In the genomic region with DNA sequence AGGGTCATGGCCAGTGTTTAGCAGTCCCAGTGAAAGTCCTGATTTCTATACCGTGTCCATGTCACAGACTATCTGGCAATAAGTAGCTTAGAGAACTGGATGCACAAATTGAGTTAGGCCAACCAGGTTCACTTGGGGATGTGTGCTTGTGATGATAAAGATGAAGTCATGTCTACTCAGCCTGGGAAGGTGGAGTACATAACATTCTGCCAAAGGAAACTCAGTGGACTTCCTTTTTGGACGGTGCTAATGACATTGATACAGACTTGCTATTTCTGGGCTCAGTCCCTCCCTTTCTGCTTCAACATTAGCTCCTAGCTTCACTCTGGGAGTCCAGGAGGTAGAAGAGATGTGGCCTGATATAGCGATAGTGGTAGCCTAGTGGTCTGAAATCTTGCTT, we compare ENCODE assay signal across 22 mouse cellular contexts.
DNase-seq lines count a peak whose midpoint lies in the region; ATAC-seq and TF ChIP-seq lines count a peak whose summit lies in the region.
"Had no signal": no experiment of that assay in that cellular context is flagged by ENCODE, and none has a peak within 500 bp of the region (broad histone marks: within the 10 kb centered on the region; RNA-seq: fewer than 3 reads in every experiment).

No protein-coding gene starts in this region.

- H3K4me2 ChIP-seq in heart, postnatal 0 days (ENCODE audit: low read depth, low read length), result no peak overlapping the region
- no peak overlapping the region for H3K4me2 ChIP-seq in heart, embryonic 11.5 days
- H3K4me2 ChIP-seq: forebrain, embryonic 13.5 days; heart, embryonic 13.5 days; hindbrain, embryonic 12.5 days; hindbrain, embryonic 15.5 days had no signal

- intact Hi-C loops in heart, postnatal 14 days (cut with DNase I), result loop anchor here (10.0 kb wide), 1 partner anchor 237 kb away; a partner anchor contains a TSS

- no peak overlapping the region for H3K27ac ChIP-seq in heart, postnatal 0 days (ENCODE audit: low read depth)
- H3K27ac ChIP-seq in heart, embryonic 11.5 days (ENCODE audit: low read depth, low read length), result no peak overlapping the region
- H3K27ac ChIP-seq: forebrain, embryonic 10.5 days; forebrain, embryonic 13.5 days; gastrocnemius, adult 2 months; heart, embryonic 13.5 days; hindbrain, embryonic 12.5 days; hindbrain, embryonic 15.5 days had no signal

- TF ChIP-seq EP300 in heart, postnatal 0 days (IDR thresholded peaks at IDR 0.05; ENCODE audit: low read depth), result no peak

- H3K27me3 ChIP-seq in heart, postnatal 0 days (ENCODE audit: control insufficient read depth, insufficient read depth, low read length), result no peaks in the 10 kb centered on the region
- no peaks in the 10 kb centered on the region for H3K27me3 ChIP-seq in heart, embryonic 11.5 days (ENCODE audit: control insufficient read depth, insufficient read depth, low read length)
- H3K27me3 ChIP-seq: forebrain, embryonic 13.5 days; heart, embryonic 13.5 days; hindbrain, embryonic 12.5 days; hindbrain, embryonic 15.5 days had no signal

- WGBS in heart, postnatal 0 days, result 59% methylated on average over 3 of the region's 3 CpGs
- 74% methylated on average over 3 of the region's 3 CpGs for WGBS in heart, embryonic 11.5 days (ENCODE audit: insufficient replicate concordance)

- no peaks in the 10 kb centered on the region for H3K9me3 ChIP-seq in heart, postnatal 0 days (replicated peaks; ENCODE audit: control insufficient read depth, low read length)
- H3K9me3 ChIP-seq in heart, embryonic 11.5 days (replicated peaks; ENCODE audit: control insufficient read depth, low read length), result no peaks in the 10 kb centered on the region
- H3K9me3 ChIP-seq: forebrain, embryonic 10.5 days; forebrain, embryonic 13.5 days; heart, embryonic 13.5 days; hindbrain, embryonic 12.5 days; hindbrain, embryonic 15.5 days had no signal

- peak; percentile 5 for DNase-seq in gastrocnemius, adult 18-20 months (ENCODE audit: low spot score)
- no peak for DNase-seq in gastrocnemius, postnatal 4 days (ENCODE audit: low spot score in 2 of 2)
- DNase-seq in heart, adult 8-10 months (ENCODE audit: low spot score), result peak; percentile 43
- DNase-seq in heart, postnatal 14 days, result no peak
- no peak for DNase-seq in heart, postnatal 0 days (ENCODE audit: low spot score)
- DNase-seq: adrenal gland, adult 8-10 months; adrenal gland, postnatal 25 days; cerebellum, adult 18-20 months; cerebellum, adult 9-10 months; cerebellum, postnatal 14 days; gastrocnemius, adult 2 months; gastrocnemius, postnatal 14 days; kidney, adult 2 months had no signal

- H3K9ac ChIP-seq in heart, postnatal 0 days (replicated peaks; ENCODE audit: low read depth, low read length), result no peak overlapping the region
- H3K9ac ChIP-seq in heart, embryonic 11.5 days (ENCODE audit: low read depth, low read length), result no peak overlapping the region
- H3K9ac ChIP-seq: forebrain, embryonic 13.5 days; heart, embryonic 13.5 days; hindbrain, embryonic 12.5 days; hindbrain, embryonic 15.5 days had no signal

- peak; percentile 45; the same call in 1 of the 2 replicates for ATAC-seq in heart, postnatal 0 days (ENCODE audit: insufficient read depth, low read depth)
- ATAC-seq in heart, embryonic 11.5 days (replicated peaks; ENCODE audit: insufficient number of reproducible peaks, low FRiP score, low TSS enrichment), result no peak
- ATAC-seq: activated CD4-positive, CD25-positive, alpha-beta regulatory T cell, adult 4 months; forebrain, embryonic 13.5 days; forebrain, embryonic 16.5 days; intestine, postnatal 0 days had no signal

- no peaks in the 10 kb centered on the region for H3K36me3 ChIP-seq in heart, postnatal 0 days (replicated peaks; ENCODE audit: control insufficient read depth, insufficient read depth, low read length)
- H3K36me3 ChIP-seq in heart, embryonic 11.5 days (ENCODE audit: control insufficient read depth, insufficient read depth, low read length), result no peaks in the 10 kb centered on the region
- H3K36me3 ChIP-seq: forebrain, embryonic 10.5 days; heart, embryonic 13.5 days; hindbrain, embryonic 12.5 days; hindbrain, embryonic 15.5 days had no signal

- H3K4me1 ChIP-seq in heart, postnatal 0 days (ENCODE audit: control insufficient read depth, insufficient read depth), result no peaks in the 10 kb centered on the region
- H3K4me1 ChIP-seq in heart, embryonic 11.5 days (ENCODE audit: control insufficient read depth, insufficient read depth, low read length), result no peaks in the 10 kb centered on the region
- H3K4me1 ChIP-seq: forebrain, embryonic 10.5 days; forebrain, embryonic 13.5 days; heart, embryonic 13.5 days; hindbrain, embryonic 12.5 days; hindbrain, embryonic 15.5 days had no signal

- TF ChIP-seq CTCF in heart, postnatal 0 days (IDR thresholded peaks at IDR 0.05; ENCODE audit: low read depth), result no peak

- H3K4me3 ChIP-seq in heart, postnatal 0 days (ENCODE audit: low read depth, low read length), result no peak overlapping the region
- H3K4me3 ChIP-seq in heart, embryonic 11.5 days (ENCODE audit: low read depth, low read length), result no peak overlapping the region
- H3K4me3 ChIP-seq: forebrain, embryonic 10.5 days; forebrain, embryonic 13.5 days; gastrocnemius, adult 2 months; heart, embryonic 13.5 days; hindbrain, embryonic 12.5 days; hindbrain, embryonic 15.5 days had no signal

Comparison
In these comparisons a context has a peak if more than half of its experiments do, and no peak if none do; other contexts are left out.
1. DNase-seq: peak in gastrocnemius, adult 18-20 months (single experiment) and heart, adult 8-10 months (single experiment); none in gastrocnemius, postnatal 4 days (0 of 2), heart, postnatal 14 days (0 of 2) and heart, postnatal 0 days (single experiment).